Mouse (Mus musculus) liver, embryonic 11.5 days (tissue): ENCODE measurements around the gene Mrpl16. TPM values are rescaled to one million over a fixed set of nuclear protein-coding genes. Genes with fewer than 3 reads are reported as not detected.

ENCODE experiments used
- ATAC-seq: fragments of 200-750 bp; cut with Nextera tagmentation; replicated peaks from 2 replicates; pipeline ENCODE4 v1.8.0; 2017; ENCODE audit warnings: moderate number of reproducible peaks, mild to moderate bottlenecking, moderate TSS enrichment, moderate library complexity; ENCODE audit not compliant: low FRiP score
- DNase-seq: peaks from one replicate; pipeline ENCODE4 v3.0.0-alpha.2; 2017; ENCODE audit warnings: low spot score
- H3K27ac ChIP-seq: fragments of 300-500 bp; sonication (generic); 2 replicates; pipeline ENCODE4 v1.5.1; 2014; ENCODE audit warnings: mild to moderate bottlenecking, low read depth, low read length, control low read depth
- H3K27me3 ChIP-seq: fragments of 300-500 bp; sonication (generic); replicated peaks from 2 replicates; pipeline ENCODE4 v1.6.1; 2014; ENCODE audit warnings: low read length, mixed read lengths; ENCODE audit not compliant: control insufficient read depth, insufficient read depth
- H3K36me3 ChIP-seq: fragments of 300-500 bp; sonication (generic); 2 replicates; pipeline ENCODE4 v1.6.1; 2014; ENCODE audit warnings: mild to moderate bottlenecking, low read length, moderate library complexity, mixed read lengths; ENCODE audit not compliant: control insufficient read depth, insufficient read depth
- H3K4me1 ChIP-seq: fragments of 300-500 bp; sonication (generic); replicated peaks from 2 replicates; pipeline ENCODE4 v1.6.1; 2014; ENCODE audit warnings: low read length, mixed read lengths; ENCODE audit not compliant: control insufficient read depth, insufficient read depth
- H3K4me2 ChIP-seq: fragments of 300-500 bp; sonication (generic); 2 replicates; pipeline ENCODE4 v1.6.1; 2014; ENCODE audit warnings: mild to moderate bottlenecking, control low read depth, moderate library complexity
- H3K4me3 ChIP-seq: fragments of 300-500 bp; sonication (generic); 2 replicates; pipeline ENCODE4 v1.5.1; 2014; ENCODE audit warnings: low read depth, low read length, control low read depth
- H3K9ac ChIP-seq: fragments of 300-500 bp; sonication (generic); 2 replicates; pipeline ENCODE4 v1.6.1; 2014; ENCODE audit warnings: low read depth, low read length, control low read depth
- H3K9me3 ChIP-seq: fragments of 300-500 bp; sonication (generic); 2 replicates; pipeline ENCODE4 v1.6.1; 2016; ENCODE audit warnings: low read length, inconsistent platforms, mixed read lengths; ENCODE audit not compliant: control insufficient read depth
- WGBS: fragments of 180-500 bp; shearing (Covaris S2); extraction: QIAGEN DNeasy Blood & Tissue Kit; methylation state at CpG from one replicate; pipeline ENCODE4 v1.1.7; 2014; 5-methylcytosine and 5-hydroxymethylcytosine counted together
- polyA plus RNA-seq: library from polyadenylated mRNA; unstranded; fragments of >200 nt; fragmentation: Nextera tagmentation; extraction: Ambion mirVana; gene quantifications from 2 replicates; pipeline ENCODE4 v1.2.1, GENCODE M21; 2014

Mrpl16 gene
- polyA plus RNA-seq, 1 experiment from 2014 or later: 72.8 TPM

DNA sequence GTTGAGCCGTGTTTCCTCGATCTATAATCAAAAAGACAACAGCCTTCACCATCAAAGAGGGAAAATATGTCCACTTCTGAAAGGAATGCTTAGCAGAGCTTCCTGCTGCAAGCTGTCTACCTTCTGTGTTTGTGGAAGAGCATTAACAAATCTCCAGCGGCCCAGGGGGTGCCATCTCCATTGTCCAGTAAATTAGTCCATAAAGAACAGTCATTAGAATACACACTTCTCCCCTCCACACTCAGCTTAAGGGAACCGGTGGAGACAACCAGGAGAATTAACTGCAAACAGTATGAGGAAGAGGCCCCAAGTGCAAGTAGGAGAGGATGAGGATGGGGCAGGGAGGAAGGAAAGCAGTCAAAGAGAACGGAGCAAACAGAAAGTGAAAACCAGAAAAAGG, 21.6 kb downstream of the Mrpl16 start:
- DNase-seq (no peak), ATAC-seq (no peak)
- no peaks in the 10 kb centered on the region for H3K9me3 ChIP-seq
- 67% methylated on average over 5 of the region's 5 CpGs for WGBS
- no peak overlapping the region for H3K4me2 ChIP-seq
- H3K36me3 ChIP-seq: no peaks in the 10 kb centered on the region
- no peaks in the 10 kb centered on the region for H3K27me3 ChIP-seq
- no peaks in the 10 kb centered on the region for H3K4me1 ChIP-seq
- H3K27ac ChIP-seq: no peak overlapping the region
- no peak overlapping the region for H3K9ac ChIP-seq
- no peak overlapping the region for H3K4me3 ChIP-seq

DNA sequence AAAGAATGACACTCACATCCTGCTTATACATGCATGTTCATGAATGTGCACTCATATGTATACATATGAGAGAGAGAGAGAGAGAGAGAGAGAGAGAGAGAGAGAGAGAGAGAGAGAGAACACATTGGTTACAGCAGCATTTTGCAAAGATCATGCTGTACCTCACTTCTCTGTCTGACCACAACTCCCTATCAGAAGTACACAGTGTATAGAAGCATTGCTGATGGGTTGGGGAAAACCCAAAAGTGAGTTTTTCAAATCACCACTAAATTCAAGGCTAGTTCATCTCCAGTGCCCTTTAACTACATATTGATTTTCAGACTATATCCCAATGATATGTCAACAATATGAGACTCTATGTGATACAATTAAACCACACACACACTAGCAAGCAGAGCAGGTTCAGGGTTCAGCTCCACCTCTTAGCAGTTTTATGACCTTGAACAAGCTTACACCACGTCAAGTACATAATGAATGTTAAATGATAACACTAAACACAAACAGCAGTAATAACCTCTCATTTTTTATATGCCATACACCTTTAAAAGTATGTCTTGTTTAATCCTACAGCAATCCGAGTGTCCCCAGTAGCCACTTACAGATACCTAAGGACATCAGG, 23.7 kb downstream of the Mrpl16 start:
- no peaks in the 10 kb centered on the region for H3K4me1 ChIP-seq
- H3K9ac ChIP-seq: no peak overlapping the region
- ATAC-seq (no peak), DNase-seq (no peak)
- H3K4me3 ChIP-seq: no peak overlapping the region
- H3K36me3 ChIP-seq: no peaks in the 10 kb centered on the region
- 74% methylated on average over 2 of the region's 2 CpGs for WGBS
- no peaks in the 10 kb centered on the region for H3K9me3 ChIP-seq
- H3K27ac ChIP-seq: no peak overlapping the region
- no peak overlapping the region for H3K4me2 ChIP-seq
- H3K27me3 ChIP-seq: no peaks in the 10 kb centered on the region

GRCm38 (mm10) chr19:11794447-11794846, 24.3 kb downstream of the Mrpl16 start:
- 76% methylated on average over 6 of the region's 6 CpGs for WGBS

GRCm38 (mm10) chr19:11800531-11801315, 30.5 kb downstream of the Mrpl16 start:
- Histone ChIP-seq H3K27ac (no peak overlapping the region), H3K4me3 (no peak overlapping the region), H3K4me2 (no peak overlapping the region), H3K4me1 (no peaks in the 10 kb centered on the region), H3K27me3 (no peaks in the 10 kb centered on the region), H3K36me3 (no peaks in the 10 kb centered on the region), H3K9me3 (no peaks in the 10 kb centered on the region), H3K9ac (no peak overlapping the region)
- 80% methylated on average over 8 of the region's 8 CpGs for WGBS
- no peak for ATAC-seq
- no peak for DNase-seq

More at GRCm38 (mm10) chr19:11794447-11794846, 24.3 kb downstream of the Mrpl16 start:
- Histone ChIP-seq H3K4me2 (no peak overlapping the region), H3K4me1 (no peaks in the 10 kb centered on the region), H3K36me3 (no peaks in the 10 kb centered on the region), H3K9ac (no peak overlapping the region), H3K27me3 (no peaks in the 10 kb centered on the region), H3K4me3 (no peak overlapping the region), H3K9me3 (no peaks in the 10 kb centered on the region), H3K27ac (no peak overlapping the region)
- DNase-seq: no peak
- ATAC-seq: no peak

- no peak overlapping the region for H3K9ac ChIP-seq
- DNase-seq (no peak), ATAC-seq (no peak)
- H3K4me1 ChIP-seq: 0 out of 2 replicates have a peak, but pooled peaks cover 2% of the 10 kb centered on the region
- H3K9me3 ChIP-seq: no peaks in the 10 kb centered on the region
- no peaks in the 10 kb centered on the region for H3K27me3 ChIP-seq
- no peak overlapping the region for H3K4me3 ChIP-seq
- 37% methylated on average over 1 of the region's 1 CpGs for WGBS
- no peaks in the 10 kb centered on the region for H3K36me3 ChIP-seq
- no peak overlapping the region for H3K4me2 ChIP-seq
- no peak overlapping the region for H3K27ac ChIP-seq
These were observed 34.2 kb downstream of the Mrpl16 start for GRCm38 (mm10) chr19:11804423-11804822.

- WGBS: 29% methylated on average over 2 of the region's 2 CpGs
- Histone ChIP-seq H3K36me3 (no peaks in the 10 kb centered on the region), H3K27me3 (no peaks in the 10 kb centered on the region), H3K9ac (no peak overlapping the region), H3K4me1 (0 out of 2 replicates have a peak, but pooled peaks cover 6% of the 10 kb centered on the region), H3K4me3 (no peak overlapping the region), H3K4me2 (no peak overlapping the region), H3K9me3 (no peaks in the 10 kb centered on the region), H3K27ac (no peak overlapping the region)
- no peak for ATAC-seq
- DNase-seq: no peak
These were observed 37.1 kb downstream of the Mrpl16 start for GRCm38 (mm10) chr19:11807251-11807650.

DNA sequence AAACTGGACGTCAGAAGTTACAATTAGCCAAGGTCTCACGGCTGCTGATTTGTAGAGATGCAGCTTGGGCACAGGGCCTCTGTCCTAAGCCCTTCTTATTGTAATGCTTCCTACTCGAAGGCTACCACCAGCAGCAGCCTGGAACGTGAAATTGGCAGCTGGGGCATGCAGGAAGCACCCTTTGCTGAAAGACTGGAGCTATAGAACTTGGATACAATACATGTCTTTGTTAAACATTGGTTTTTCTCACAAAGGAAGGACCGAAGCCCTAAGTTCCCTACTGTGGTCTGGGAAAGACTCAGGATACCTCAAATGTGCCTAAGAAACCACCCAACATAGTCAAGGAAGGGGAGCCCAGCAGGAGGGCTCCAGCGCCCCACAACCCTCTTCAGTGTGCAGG, 37.6 kb downstream of the Mrpl16 start:
- no peaks in the 10 kb centered on the region for H3K9me3 ChIP-seq
- H3K9ac ChIP-seq: no peak overlapping the region
- H3K27ac ChIP-seq: no peak overlapping the region
- H3K36me3 ChIP-seq: no peaks in the 10 kb centered on the region
- no peak overlapping the region for H3K4me2 ChIP-seq
- no peak for ATAC-seq
- no peak overlapping the region for H3K4me3 ChIP-seq
- no peaks in the 10 kb centered on the region for H3K27me3 ChIP-seq
- DNase-seq: no peak
- H3K4me1 ChIP-seq: 0 out of 2 replicates have a peak, but pooled peaks cover 6% of the 10 kb centered on the region
- WGBS: 46% methylated on average over 6 of the region's 6 CpGs

DNA sequence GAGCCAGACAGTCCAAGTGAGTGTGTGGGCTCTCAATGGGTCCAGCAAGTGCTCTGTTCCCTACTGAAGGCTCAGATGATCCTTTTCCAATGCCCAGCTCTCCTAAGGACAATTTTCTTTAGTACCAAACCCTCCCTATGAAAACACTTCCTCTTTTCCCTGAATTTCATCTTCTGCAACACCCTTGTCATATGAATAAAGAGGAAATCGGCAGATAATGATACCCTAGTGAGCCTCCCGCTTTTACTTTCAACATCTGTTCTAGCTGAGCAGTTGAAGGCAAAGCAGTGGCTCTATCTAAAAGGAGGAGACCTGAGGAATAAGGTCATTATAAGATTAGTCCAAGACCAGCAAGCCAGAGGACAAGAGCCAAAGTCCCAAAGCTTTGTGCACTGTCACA, 38.3 kb downstream of the Mrpl16 start:
- H3K36me3 ChIP-seq: no peaks in the 10 kb centered on the region
- DNase-seq (no peak), ATAC-seq (no peak)
- no peak overlapping the region for H3K4me2 ChIP-seq
- H3K9me3 ChIP-seq: no peaks in the 10 kb centered on the region
- no peak overlapping the region for H3K27ac ChIP-seq
- 0 out of 2 replicates have a peak, but pooled peaks cover 6% of the 10 kb centered on the region for H3K4me1 ChIP-seq
- H3K27me3 ChIP-seq: no peaks in the 10 kb centered on the region
- no peak overlapping the region for H3K4me3 ChIP-seq
- 61% methylated on average over 2 of the region's 2 CpGs for WGBS
- H3K9ac ChIP-seq: no peak overlapping the region
